Mouse (Mus musculus) liver, embryonic 13.5 days (tissue): ENCODE data around the gene Mllt1. TPM values are rescaled to one million over a fixed set of nuclear protein-coding genes. Genes with fewer than 3 reads are reported as not detected.
"Not testable (repeated sequence)": the region's sequence is repeated elsewhere in the genome, so short reads cannot be mapped to it uniquely, and the experiment has no call there.

ENCODE experiments used
- ATAC-seq: fragments of 200-750 bp; cut with Nextera tagmentation; 2 replicates; pipeline ENCODE4 v1.8.0; 2017; ENCODE audit warnings: low read depth, mild to moderate bottlenecking, moderate number of reproducible peaks, moderate library complexity
- DNase-seq: peaks from one replicate; pipeline ENCODE4 v3.0.0; 2022
- H3K27ac ChIP-seq: fragments of 300-500 bp; sonication (generic); 2 replicates; pipeline ENCODE4 v1.5.1; 2015; ENCODE audit warnings: moderate library complexity, mild to moderate bottlenecking, inconsistent platforms
- H3K27me3 ChIP-seq: fragments of 300-500 bp; sonication (generic); 2 replicates; pipeline ENCODE4 v1.6.1; 2015; ENCODE audit warnings: mild to moderate bottlenecking, inconsistent platforms
- H3K36me3 ChIP-seq: fragments of 300-500 bp; sonication (generic); 2 replicates; pipeline ENCODE4 v1.6.1; 2015; ENCODE audit warnings: mild to moderate bottlenecking, inconsistent platforms
- H3K4me1 ChIP-seq: fragments of 300-500 bp; sonication (generic); replicated peaks from 2 replicates; pipeline ENCODE4 v1.6.1; 2015; ENCODE audit warnings: inconsistent platforms
- H3K4me2 ChIP-seq: fragments of 300-500 bp; sonication (generic); 2 replicates; pipeline ENCODE4 v1.6.1; 2015; ENCODE audit warnings: inconsistent platforms, mild to moderate bottlenecking, moderate library complexity
- H3K4me3 ChIP-seq: fragments of 300-500 bp; sonication (generic); replicated peaks from 2 replicates; pipeline ENCODE4 v1.5.1; 2015; ENCODE audit warnings: mild to moderate bottlenecking, inconsistent platforms
- H3K9ac ChIP-seq: fragments of 300-500 bp; sonication (generic); 2 replicates; pipeline ENCODE4 v1.6.1; 2015; ENCODE audit warnings: mild to moderate bottlenecking, inconsistent platforms
- H3K9me3 ChIP-seq: fragments of 300-500 bp; sonication (generic); replicated peaks from 2 replicates; pipeline ENCODE4 v1.6.1; 2016; ENCODE audit warnings: inconsistent platforms
- WGBS: fragments of 180-500 bp; shearing (Covaris S2); methylation state at CpG from one replicate; pipeline ENCODE4 v1.1.7; 2015; ENCODE audit not compliant: insufficient replicate concordance; 5-methylcytosine and 5-hydroxymethylcytosine counted together
- polyA plus RNA-seq: library from polyadenylated mRNA; unstranded; fragments of >200 nt; fragmentation: Nextera tagmentation; extraction: Ambion mirVana; gene quantifications from 2 replicates; pipeline ENCODE4 v1.2.1, GENCODE M21; 2015

Gene Mllt1
- polyA plus RNA-seq, 1 experiment from 2014 or later, result 11.0 TPM

DNA sequence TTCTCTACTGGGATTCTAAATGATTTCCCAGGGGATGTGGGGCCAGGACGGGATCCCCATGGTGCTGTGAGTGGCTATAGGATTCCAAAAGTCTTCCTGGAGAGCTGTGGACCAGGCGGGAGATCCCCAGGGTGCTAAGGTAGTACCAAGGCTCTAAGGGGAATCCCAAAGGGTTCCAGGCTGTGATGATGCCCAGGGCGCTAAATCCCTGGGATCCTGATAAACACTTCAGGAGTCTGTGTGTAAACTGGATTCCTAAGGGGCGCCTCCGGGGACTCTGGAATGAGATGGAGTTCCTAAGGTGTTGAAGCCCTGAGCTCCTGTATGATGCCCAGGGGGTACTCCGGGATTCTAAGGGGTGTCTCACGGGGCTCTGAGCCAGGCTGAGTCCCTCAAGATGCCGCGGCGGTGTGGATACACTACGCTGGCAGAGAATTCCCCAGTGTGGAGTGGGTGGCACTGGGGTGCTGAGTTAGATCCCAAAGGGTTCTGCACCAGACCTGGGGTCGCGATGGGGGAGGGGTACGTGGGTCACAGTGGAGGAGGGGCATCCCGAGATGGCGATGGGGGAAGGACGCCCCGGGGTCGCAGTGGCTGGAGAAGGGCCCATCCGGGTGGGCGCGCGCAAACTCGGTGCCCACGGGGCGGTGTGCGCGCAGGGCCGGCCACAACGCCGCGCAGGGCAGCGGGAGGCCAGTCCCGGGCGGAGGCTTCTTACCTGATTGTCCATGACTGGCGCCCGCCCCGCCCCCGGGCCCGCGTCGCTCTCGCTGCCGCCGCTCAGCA, 477 bp downstream of the Mllt1 start:
- 3% methylated on average over 44 of the region's 45 CpGs for WGBS
- Histone ChIP-seq H3K4me1 (peaks cover 51% of the 10 kb centered on the region), H3K36me3 (no peaks in the 10 kb centered on the region), H3K27me3 (peaks cover 14% of the 10 kb centered on the region; the same call in 1 of the 2 replicates), H3K4me2 (peak overlapping the region; percentile 99), H3K27ac (peak overlapping the region; percentile 74), H3K9me3 (no peaks in the 10 kb centered on the region), H3K9ac (peak overlapping the region; percentile 91), H3K4me3 (peak overlapping the region; percentile 85)
- peak; percentile 67 for ATAC-seq
- DNase-seq, result no peak

DNA sequence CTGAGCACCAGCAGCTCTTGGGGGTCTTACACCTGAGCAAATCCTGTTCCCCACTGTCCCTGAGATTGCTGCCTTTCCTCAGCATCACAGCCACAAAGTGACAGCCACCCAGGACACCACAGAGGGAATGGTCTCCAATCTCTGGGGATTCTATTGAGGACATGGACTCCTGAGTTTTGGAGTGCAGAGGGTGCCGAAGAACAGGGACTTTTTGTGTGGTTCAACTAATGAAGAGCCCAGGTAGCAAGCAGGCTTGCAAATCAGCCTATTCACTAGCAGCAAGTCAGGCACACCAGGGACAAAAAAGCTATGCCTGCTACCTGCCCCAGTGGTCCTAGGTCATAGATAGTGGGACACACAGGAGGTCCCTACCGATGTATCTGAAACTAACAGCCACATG, 1.8 kb downstream of the Mllt1 start:
- H3K27ac ChIP-seq, result no peak overlapping the region
- peaks cover 9% of the 10 kb centered on the region; the same call in 1 of the 2 replicates for H3K27me3 ChIP-seq
- peaks cover 64% of the 10 kb centered on the region for H3K4me1 ChIP-seq
- WGBS, result 77% methylated on average over 2 of the region's 2 CpGs
- peak overlapping the region; percentile 99 for H3K4me2 ChIP-seq
- DNase-seq (no peak), ATAC-seq (no peak)
- H3K9ac ChIP-seq, result 0 out of 2 replicates have a peak overlapping the region, but pooled peaks have one; percentile 30
- no peak overlapping the region for H3K4me3 ChIP-seq
- no peaks in the 10 kb centered on the region for H3K9me3 ChIP-seq
- H3K36me3 ChIP-seq, result no peaks in the 10 kb centered on the region

DNA sequence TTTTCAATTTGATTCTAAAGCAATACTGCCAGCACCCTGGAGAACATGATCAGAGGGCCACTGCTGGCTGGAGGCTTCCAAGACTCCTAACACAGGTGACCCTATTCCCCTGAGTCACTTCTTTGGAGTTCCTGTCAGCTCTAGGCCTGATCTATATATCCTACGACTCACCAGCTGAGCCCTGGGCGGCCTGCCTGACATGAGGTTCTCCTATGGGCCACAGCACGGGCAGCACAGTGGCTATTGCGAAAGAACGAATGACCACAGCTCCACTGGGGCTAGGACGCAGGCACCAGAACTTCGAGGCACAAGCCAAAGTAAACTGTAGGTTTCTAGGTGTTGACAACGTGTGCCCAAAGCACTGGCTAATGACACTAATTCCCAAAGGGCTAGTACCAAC, 5.2 kb downstream of the Mllt1 start:
- Histone ChIP-seq H3K27ac (0 out of 2 replicates have a peak overlapping the region, but pooled peaks have one; percentile 23), H3K27me3 (no peaks in the 10 kb centered on the region), H3K9me3 (no peaks in the 10 kb centered on the region), H3K9ac (peak overlapping the region; percentile 17; the same call in 1 of the 2 replicates), H3K4me1 (peaks cover 73% of the 10 kb centered on the region), H3K36me3 (peaks cover 16% of the 10 kb centered on the region), H3K4me2 (no peak overlapping the region), H3K4me3 (no peak overlapping the region)
- DNase-seq (no peak), ATAC-seq (0 out of 2 replicates have a peak, but pooled peaks have one; percentile 47)
- WGBS, result 33% methylated on average over 8 of the region's 8 CpGs

DNA sequence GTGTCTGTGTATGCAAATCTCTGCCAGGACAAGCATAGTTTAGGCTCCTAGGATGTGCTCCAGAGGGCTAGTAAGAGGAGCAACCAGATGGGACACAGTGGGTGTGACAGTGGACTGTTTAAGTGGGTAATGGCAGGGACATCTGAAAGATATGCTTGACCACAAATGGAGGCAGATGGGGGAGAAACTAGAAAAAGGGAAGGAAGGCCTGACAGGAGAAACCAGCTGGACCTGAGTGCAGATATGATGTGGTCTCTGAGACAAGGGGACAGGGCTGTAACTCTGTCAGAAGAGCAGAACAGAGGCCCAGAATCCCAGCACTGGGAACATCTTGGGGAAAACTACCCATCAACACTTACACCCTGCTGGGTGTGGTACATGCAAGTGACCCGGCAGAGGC, 5.7 kb downstream of the Mllt1 start:
- Histone ChIP-seq H3K4me1 (peaks cover 69% of the 10 kb centered on the region), H3K36me3 (peaks cover 21% of the 10 kb centered on the region), H3K27me3 (no peaks in the 10 kb centered on the region), H3K9ac (0 out of 2 replicates have a peak overlapping the region, but pooled peaks have one; percentile 17), H3K9me3 (no peaks in the 10 kb centered on the region), H3K4me2 (no peak overlapping the region), H3K4me3 (no peak overlapping the region), H3K27ac (peak overlapping the region; percentile 23; the same call in 1 of the 2 replicates)
- DNase-seq (no peak), ATAC-seq (no peak)
- 39% methylated on average over 1 of the region's 1 CpGs for WGBS

DNA sequence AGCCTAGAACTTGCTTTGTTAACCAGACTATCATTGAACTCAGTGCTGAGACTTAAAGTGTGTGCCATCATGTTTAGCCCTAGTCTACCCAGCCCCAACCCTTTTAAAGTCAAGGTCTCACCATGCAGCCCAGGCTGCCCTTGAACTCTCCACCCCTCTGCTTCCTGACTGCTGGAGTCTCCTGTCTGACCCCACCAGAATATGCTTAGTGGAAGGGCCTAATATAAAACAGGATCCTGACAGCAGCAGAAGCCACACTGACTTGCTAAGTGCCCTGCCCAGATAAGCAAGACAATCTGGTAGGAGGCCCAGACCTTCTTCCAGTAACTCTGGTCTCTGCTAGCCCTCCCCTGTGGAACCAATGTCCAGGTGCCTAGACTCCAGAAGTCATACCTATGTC, 6.1 kb downstream of the Mllt1 start:
- no peak overlapping the region; the same call in 1 of the 2 replicates for H3K27ac ChIP-seq
- no peak for ATAC-seq

DNA sequence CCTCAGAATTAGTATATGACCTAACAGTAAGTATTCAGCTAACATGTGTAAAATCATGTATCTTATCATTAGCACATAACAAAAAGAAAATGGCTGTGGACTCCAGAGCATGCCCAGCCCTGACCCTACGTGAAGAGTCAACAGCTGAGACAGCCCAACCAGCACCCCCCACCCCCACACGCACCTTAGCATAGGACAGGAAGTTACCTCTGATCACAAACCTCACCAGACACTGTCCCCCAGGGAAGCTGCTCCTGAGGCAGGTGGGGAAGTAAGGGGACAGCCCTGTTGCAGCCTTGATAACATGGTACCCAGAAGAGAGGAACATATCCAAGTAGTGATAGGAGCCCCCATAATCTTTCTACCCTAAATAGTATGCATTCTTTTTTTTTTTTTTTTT, 9.2 kb downstream of the Mllt1 start:
- Histone ChIP-seq H3K4me1 (peaks cover 41% of the 10 kb centered on the region), H3K27ac (no peak overlapping the region), H3K4me3 (no peak overlapping the region), H3K27me3 (no peaks in the 10 kb centered on the region), H3K9ac (no peak overlapping the region), H3K4me2 (no peak overlapping the region), H3K9me3 (no peaks in the 10 kb centered on the region), H3K36me3 (peaks cover 41% of the 10 kb centered on the region)
- DNase-seq, result no peak
- WGBS, result 70% methylated on average over 2 of the region's 2 CpGs
- ATAC-seq, result no peak

More for the DNA sequence above, 6.1 kb downstream of the Mllt1 start:
- Histone ChIP-seq H3K36me3 (peaks cover 21% of the 10 kb centered on the region), H3K4me1 (peaks cover 64% of the 10 kb centered on the region), H3K9me3 (no peaks in the 10 kb centered on the region), H3K27me3 (no peaks in the 10 kb centered on the region), H3K4me3 (no peak overlapping the region), H3K9ac (no peak overlapping the region), H3K4me2 (no peak overlapping the region)
- no peak for DNase-seq

DNA sequence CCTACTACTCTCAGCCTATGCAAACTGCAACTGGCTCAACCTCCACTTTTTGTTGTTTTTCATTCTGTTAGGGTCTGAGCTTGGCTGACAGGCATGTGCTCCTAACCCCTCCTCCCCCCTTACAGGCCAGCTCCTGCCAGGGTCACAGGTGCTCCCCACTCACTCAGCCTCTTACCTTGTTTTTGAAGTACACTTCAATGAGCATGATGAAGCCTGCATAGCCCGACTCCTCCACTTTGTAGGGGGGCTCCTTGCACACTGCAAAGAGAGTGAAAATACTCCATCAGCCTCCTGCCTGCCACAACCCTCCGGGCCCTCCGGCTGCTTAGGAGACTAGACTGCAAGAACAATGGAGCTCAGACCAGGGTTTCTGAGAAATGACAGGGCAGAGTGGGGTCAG, 15.5 kb downstream of the Mllt1 start:
- Histone ChIP-seq H3K4me2 (no peak overlapping the region), H3K9me3 (no peaks in the 10 kb centered on the region), H3K27me3 (no peaks in the 10 kb centered on the region), H3K9ac (no peak overlapping the region), H3K4me3 (no peak overlapping the region), H3K36me3 (peaks cover 76% of the 10 kb centered on the region), H3K4me1 (no peaks in the 10 kb centered on the region), H3K27ac (no peak overlapping the region)
- 77% methylated on average over 3 of the region's 3 CpGs for WGBS
- no peak for DNase-seq
- ATAC-seq, result no peak

DNA sequence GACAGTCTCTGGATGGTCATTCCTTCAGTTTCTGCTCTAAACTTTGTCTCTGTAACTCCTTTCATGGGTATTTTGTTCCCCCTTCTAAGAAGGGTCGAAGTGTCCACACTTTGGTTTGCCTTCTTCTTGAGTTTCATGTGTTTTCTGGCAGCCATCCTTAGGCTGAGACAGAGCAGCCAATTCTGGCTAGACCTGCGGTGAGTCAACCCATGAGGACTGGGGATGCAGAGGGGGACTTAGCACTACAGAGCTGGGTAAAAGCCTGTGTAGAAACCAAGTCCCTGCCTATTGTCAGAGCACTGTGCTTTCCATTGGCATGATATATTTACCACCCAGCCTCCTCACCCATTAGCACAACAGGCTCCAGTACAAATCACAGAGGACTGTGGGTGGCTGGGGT, 18.0 kb downstream of the Mllt1 start:
- DNase-seq (no peak), ATAC-seq (no peak)
- no peak overlapping the region for H3K27ac ChIP-seq
- peaks cover 87% of the 10 kb centered on the region for H3K36me3 ChIP-seq
- no peak overlapping the region for H3K4me2 ChIP-seq
- H3K4me1 ChIP-seq, result peaks cover 12% of the 10 kb centered on the region
- WGBS, result 79% methylated on average over 2 of the region's 2 CpGs
- no peak overlapping the region for H3K4me3 ChIP-seq
- no peak overlapping the region for H3K9ac ChIP-seq
- no peaks in the 10 kb centered on the region for H3K9me3 ChIP-seq
- no peaks in the 10 kb centered on the region for H3K27me3 ChIP-seq

DNA sequence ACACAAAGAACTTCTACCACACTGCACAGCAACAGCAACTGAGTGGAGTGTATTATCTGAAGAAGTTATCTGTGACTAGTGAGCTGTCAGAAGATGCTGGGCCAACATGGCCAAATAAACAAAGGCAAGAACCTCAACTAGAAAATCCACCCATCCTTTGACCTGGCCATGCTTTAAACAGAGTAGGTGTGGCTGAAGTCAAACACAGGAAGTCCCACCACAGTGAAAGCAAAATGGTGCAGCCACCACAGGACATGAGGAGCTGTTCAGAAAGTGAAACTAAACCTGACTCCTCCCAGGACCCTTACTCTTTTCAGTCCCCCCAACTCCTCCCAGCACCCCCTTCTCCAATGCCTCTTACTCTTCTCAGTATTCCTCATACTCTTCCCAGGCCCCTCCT, 21.8 kb downstream of the Mllt1 start:
- H3K27me3 ChIP-seq, result no peaks in the 10 kb centered on the region
- no peak overlapping the region for H3K9ac ChIP-seq
- H3K9me3 ChIP-seq, result no peaks in the 10 kb centered on the region
- H3K27ac ChIP-seq, result no peak overlapping the region
- H3K4me2 ChIP-seq, result no peak overlapping the region
- no peak overlapping the region for H3K4me3 ChIP-seq
- peaks cover 13% of the 10 kb centered on the region for H3K4me1 ChIP-seq
- ATAC-seq (no peak), DNase-seq (no peak)
- H3K36me3 ChIP-seq, result peaks cover 76% of the 10 kb centered on the region

DNA sequence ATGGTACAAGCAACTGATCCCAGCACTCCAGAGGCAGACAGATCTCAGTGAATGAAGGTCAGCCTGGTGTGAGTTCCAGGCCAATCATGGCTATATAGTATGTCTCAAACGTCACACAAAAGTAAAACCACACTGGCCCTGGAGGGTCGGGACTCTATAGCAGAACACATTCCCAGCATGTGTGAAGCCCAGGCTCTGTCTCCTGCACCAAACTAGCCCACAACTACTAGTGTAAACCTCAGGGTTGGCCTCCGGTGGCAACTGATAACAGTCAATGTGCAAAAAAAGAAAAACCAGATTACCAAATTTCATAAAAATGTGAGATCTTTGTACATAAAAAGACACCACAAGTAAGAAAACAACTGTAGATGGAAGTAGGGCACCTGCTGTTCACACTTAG, 22.2 kb downstream of the Mllt1 start:
- Histone ChIP-seq H3K9ac (no peak overlapping the region), H3K36me3 (peaks cover 80% of the 10 kb centered on the region)

DNA sequence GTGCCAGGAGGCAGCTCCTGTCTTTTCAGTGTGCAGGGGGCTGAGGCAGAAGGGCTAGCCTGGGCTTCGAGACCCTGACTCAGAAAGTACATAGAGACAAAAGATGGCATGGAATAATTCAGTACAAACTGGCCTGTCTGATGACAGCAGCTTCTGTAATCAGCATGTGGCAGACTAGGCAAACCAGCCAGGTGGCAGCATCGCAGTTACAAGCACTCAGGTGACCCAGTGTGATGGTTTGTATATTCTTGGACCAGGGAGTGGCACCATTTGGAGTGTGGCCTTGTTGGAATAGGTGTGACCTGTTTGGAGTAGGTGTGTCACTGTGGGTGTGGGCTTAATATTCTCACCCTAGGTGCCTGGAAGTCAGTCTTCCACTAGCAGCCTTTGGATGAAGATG, 25.5 kb downstream of the Mllt1 start:
- H3K4me3 ChIP-seq, H3K27me3 ChIP-seq, H3K9me3 ChIP-seq, H3K27ac ChIP-seq, H3K9ac ChIP-seq, ATAC-seq, H3K4me2 ChIP-seq, DNase-seq: not testable (repeated sequence)
- WGBS, result 76% methylated on average over 2 of the region's 2 CpGs
- Histone ChIP-seq H3K36me3 (peaks cover 84% of the 10 kb centered on the region), H3K4me1 (peaks cover 40% of the 10 kb centered on the region)

More for the DNA sequence above, 22.2 kb downstream of the Mllt1 start:
- DNase-seq (no peak), ATAC-seq (no peak)
- peaks cover 17% of the 10 kb centered on the region for H3K4me1 ChIP-seq
- no peaks in the 10 kb centered on the region for H3K27me3 ChIP-seq
- 29% methylated on average over 3 of the region's 3 CpGs for WGBS
- no peaks in the 10 kb centered on the region for H3K9me3 ChIP-seq
- no peak overlapping the region for H3K4me3 ChIP-seq
- H3K4me2 ChIP-seq, result no peak overlapping the region
- H3K27ac ChIP-seq, result no peak overlapping the region

DNA sequence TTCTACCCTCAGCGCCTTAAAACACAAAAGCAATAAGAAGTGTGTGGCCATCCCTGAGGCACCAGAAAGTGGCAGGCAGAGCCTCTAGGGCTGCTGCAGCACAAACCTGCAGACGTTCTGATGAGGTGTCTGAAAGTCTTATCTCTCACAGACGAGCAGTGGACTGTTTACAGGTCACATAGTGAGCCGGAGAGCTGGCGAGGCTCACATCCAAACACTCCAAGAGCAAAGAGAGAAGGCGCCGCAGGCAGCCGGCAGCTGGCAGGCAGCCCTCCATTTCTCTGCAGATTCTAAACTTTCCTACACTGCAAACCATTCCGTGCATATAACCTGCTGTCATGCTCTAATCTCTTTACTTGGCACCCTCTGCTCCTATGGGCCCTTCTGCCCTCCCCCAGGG, 27.3 kb downstream of the Mllt1 start:
- ATAC-seq, result no peak; the same call in 1 of the 2 replicates
- Histone ChIP-seq H3K27ac (no peak overlapping the region), H3K4me3 (no peak overlapping the region), H3K9me3 (no peaks in the 10 kb centered on the region), H3K27me3 (no peaks in the 10 kb centered on the region), H3K4me1 (peaks cover 30% of the 10 kb centered on the region), H3K4me2 (no peak overlapping the region), H3K9ac (no peak overlapping the region), H3K36me3 (peaks cover 85% of the 10 kb centered on the region)
- no peak for DNase-seq
- 60% methylated on average over 9 of the region's 9 CpGs for WGBS
